Mouse (Mus musculus): ENCODE data around the gene Psg20. TPM values are rescaled to one million over a fixed set of nuclear protein-coding genes. Genes with fewer than 3 reads are reported as not detected.
A peak's percentile ranks its signal among the peaks of the same experiment; 100 is the strongest.
"Not testable (repeated sequence)": the region's sequence is repeated elsewhere in the genome, so short reads cannot be mapped to it uniquely, and the experiment has no call there.

Psg20 gene
- polyA plus RNA-seq, 1 experiment from 2014 or later, result not detected

- WGBS, result 76% methylated on average over 1 of the region's 1 CpGs
- Histone ChIP-seq H3K4me3 (ENCODE audit: low read depth, low read length) (no peak overlapping the region), H3K9me3 (replicated peaks; ENCODE audit: control insufficient read depth, low read length) (no peaks in the 10 kb centered on the region), H3K27ac (replicated peaks; ENCODE audit: low read depth, low read length) (no peak overlapping the region), H3K4me1 (ENCODE audit: control insufficient read depth, insufficient read depth, low read length) (no peaks in the 10 kb centered on the region), H3K27me3 (ENCODE audit: control insufficient read depth, insufficient read depth, low read length) (no peaks in the 10 kb centered on the region), H3K4me2 (ENCODE audit: low read depth, low read length) (no peak overlapping the region), H3K9ac (replicated peaks; ENCODE audit: low read length) (no peak overlapping the region), H3K36me3 (replicated peaks; ENCODE audit: control insufficient read depth, insufficient read depth, low read depth, low read length) (no peaks in the 10 kb centered on the region)
- DNase-seq (ENCODE audit: low spot score), result no peak
- ATAC-seq (replicated peaks; ENCODE audit: insufficient number of reproducible peaks, low FRiP score, low TSS enrichment, low read depth), result no peak
Measured at GRCm38 (mm10) chr7:18710846-18711245, 24.9 kb upstream of the Psg20 start.

- H3K4me1 ChIP-seq (ENCODE audit: control insufficient read depth, insufficient read depth, low read length); H3K9ac ChIP-seq (replicated peaks; ENCODE audit: low read length); H3K27ac ChIP-seq (replicated peaks; ENCODE audit: low read depth, low read length); H3K9me3 ChIP-seq (replicated peaks; ENCODE audit: control insufficient read depth, low read length); H3K36me3 ChIP-seq (replicated peaks; ENCODE audit: control insufficient read depth, insufficient read depth, low read depth, low read length); H3K4me2 ChIP-seq (ENCODE audit: low read depth, low read length); H3K4me3 ChIP-seq (ENCODE audit: low read depth, low read length); H3K27me3 ChIP-seq (ENCODE audit: control insufficient read depth, insufficient read depth, low read length); ATAC-seq (replicated peaks; ENCODE audit: insufficient number of reproducible peaks, low FRiP score, low TSS enrichment, low read depth): not testable (repeated sequence)
- peak; percentile 18 for DNase-seq (ENCODE audit: low spot score)
- 86% methylated on average over 4 of the region's 4 CpGs for WGBS
Measured at GRCm38 (mm10) chr7:18710331-18710730, 24.3 kb upstream of the Psg20 start.

- Histone ChIP-seq H3K9me3 (replicated peaks; ENCODE audit: control insufficient read depth, low read length) (no peaks in the 10 kb centered on the region), H3K27ac (replicated peaks; ENCODE audit: low read depth, low read length) (no peak overlapping the region), H3K9ac (replicated peaks; ENCODE audit: low read length) (no peak overlapping the region), H3K27me3 (ENCODE audit: control insufficient read depth, insufficient read depth, low read length) (no peaks in the 10 kb centered on the region), H3K36me3 (replicated peaks; ENCODE audit: control insufficient read depth, insufficient read depth, low read depth, low read length) (no peaks in the 10 kb centered on the region), H3K4me2 (ENCODE audit: low read depth, low read length) (no peak overlapping the region), H3K4me1 (ENCODE audit: control insufficient read depth, insufficient read depth, low read length) (no peaks in the 10 kb centered on the region), H3K4me3 (ENCODE audit: low read depth, low read length) (no peak overlapping the region)
- no peak for DNase-seq (ENCODE audit: low spot score)
- no peak for ATAC-seq (replicated peaks; ENCODE audit: insufficient number of reproducible peaks, low FRiP score, low TSS enrichment, low read depth)
Measured at GRCm38 (mm10) chr7:18685586-18685985, 399 bp downstream of the Psg20 start.

GRCm38 (mm10) chr7:18679772-18680171 lies 6.2 kb downstream of the Psg20 start:
- Histone ChIP-seq H3K4me1 (ENCODE audit: control insufficient read depth, insufficient read depth, low read length) (no peaks in the 10 kb centered on the region), H3K4me3 (ENCODE audit: low read depth, low read length) (no peak overlapping the region), H3K9ac (replicated peaks; ENCODE audit: low read length) (no peak overlapping the region), H3K27ac (replicated peaks; ENCODE audit: low read depth, low read length) (no peak overlapping the region), H3K4me2 (ENCODE audit: low read depth, low read length) (no peak overlapping the region), H3K9me3 (replicated peaks; ENCODE audit: control insufficient read depth, low read length) (no peaks in the 10 kb centered on the region), H3K36me3 (replicated peaks; ENCODE audit: control insufficient read depth, insufficient read depth, low read depth, low read length) (no peaks in the 10 kb centered on the region), H3K27me3 (ENCODE audit: control insufficient read depth, insufficient read depth, low read length) (no peaks in the 10 kb centered on the region)
- WGBS, result 34% methylated on average over 2 of the region's 2 CpGs
- ATAC-seq (replicated peaks; ENCODE audit: insufficient number of reproducible peaks, low FRiP score, low TSS enrichment, low read depth), result no peak
- DNase-seq (ENCODE audit: low spot score), result peak; percentile 69

- H3K4me3 ChIP-seq (ENCODE audit: low read depth, low read length); DNase-seq (ENCODE audit: low spot score); H3K36me3 ChIP-seq (replicated peaks; ENCODE audit: control insufficient read depth, insufficient read depth, low read depth, low read length); H3K4me2 ChIP-seq (ENCODE audit: low read depth, low read length); H3K27me3 ChIP-seq (ENCODE audit: control insufficient read depth, insufficient read depth, low read length); ATAC-seq (replicated peaks; ENCODE audit: insufficient number of reproducible peaks, low FRiP score, low TSS enrichment, low read depth); H3K27ac ChIP-seq (replicated peaks; ENCODE audit: low read depth, low read length); H3K9ac ChIP-seq (replicated peaks; ENCODE audit: low read length); H3K4me1 ChIP-seq (ENCODE audit: control insufficient read depth, insufficient read depth, low read length); H3K9me3 ChIP-seq (replicated peaks; ENCODE audit: control insufficient read depth, low read length): not testable (repeated sequence)
- 50% methylated on average over 1 of the region's 2 CpGs for WGBS
Measured at GRCm38 (mm10) chr7:18656625-18657024, 29.4 kb downstream of the Psg20 start, which contains the start of gene Psg21. Gene Psg21 (minus strand): TSS chr7:18656725.

GRCm38 (mm10) chr7:18626921-18627320 lies 59.1 kb downstream of the Psg20 start:
- not testable (repeated sequence) for H3K4me1 ChIP-seq (ENCODE audit: control insufficient read depth, insufficient read depth, low read length); ATAC-seq (replicated peaks; ENCODE audit: insufficient number of reproducible peaks, low FRiP score, low TSS enrichment, low read depth); H3K27ac ChIP-seq (replicated peaks; ENCODE audit: low read depth, low read length); H3K4me3 ChIP-seq (ENCODE audit: low read depth, low read length); DNase-seq (ENCODE audit: low spot score); H3K9me3 ChIP-seq (replicated peaks; ENCODE audit: control insufficient read depth, low read length); H3K27me3 ChIP-seq (ENCODE audit: control insufficient read depth, insufficient read depth, low read length); H3K36me3 ChIP-seq (replicated peaks; ENCODE audit: control insufficient read depth, insufficient read depth, low read depth, low read length); H3K4me2 ChIP-seq (ENCODE audit: low read depth, low read length); H3K9ac ChIP-seq (replicated peaks; ENCODE audit: low read length)
- WGBS, result 79% methylated on average over 8 of the region's 8 CpGs

Other genes with a start within 250 kb of the Psg20 start
- not detected in 2 replicates for gene Psg26, start 202.0 kb downstream of the Psg20 start, polyA plus RNA-seq (2014; fragmentation: Nextera tagmentation; extraction: Ambion mirVana)
- not detected in 2 replicates for gene Psg25, start 153.9 kb downstream of the Psg20 start, polyA plus RNA-seq (2014; fragmentation: Nextera tagmentation; extraction: Ambion mirVana)
- gene Psg27, start 118.9 kb downstream of the Psg20 start, polyA plus RNA-seq (2014; fragmentation: Nextera tagmentation; extraction: Ambion mirVana), result not detected in 2 replicates
- gene Psg23, start 69.7 kb downstream of the Psg20 start, polyA plus RNA-seq (2014; fragmentation: Nextera tagmentation; extraction: Ambion mirVana), result not detected in 2 replicates
- not detected in 2 replicates for gene Psg21, start 29.5 kb downstream of the Psg20 start, polyA plus RNA-seq (2014; fragmentation: Nextera tagmentation; extraction: Ambion mirVana)
- not detected in 2 replicates for gene Psg22, start 31.9 kb upstream of the Psg20 start, polyA plus RNA-seq (2014; fragmentation: Nextera tagmentation; extraction: Ambion mirVana)
- not detected in 2 replicates for gene Psg19, start 112.3 kb upstream of the Psg20 start, polyA plus RNA-seq (2014; fragmentation: Nextera tagmentation; extraction: Ambion mirVana)
- not detected in 2 replicates for gene Psg17, start 135.4 kb upstream of the Psg20 start, polyA plus RNA-seq (2014; fragmentation: Nextera tagmentation; extraction: Ambion mirVana)
- 0.20 and 0.33 TPM in 2 replicates for gene Mill2, start 153.8 kb upstream of the Psg20 start, polyA plus RNA-seq (2014; fragmentation: Nextera tagmentation; extraction: Ambion mirVana)
- 0.49 and 0.70 TPM in 2 replicates for gene Pglyrp1, start 185.1 kb upstream of the Psg20 start, polyA plus RNA-seq (2014; fragmentation: Nextera tagmentation; extraction: Ambion mirVana)
- gene Ccdc61, start 224.2 kb upstream of the Psg20 start, polyA plus RNA-seq (2014; fragmentation: Nextera tagmentation; extraction: Ambion mirVana), result 22.6 and 26.5 TPM in 2 replicates
- 1.4 and 1.7 TPM in 2 replicates for gene Nova2, start 239.7 kb upstream of the Psg20 start, polyA plus RNA-seq (2014; fragmentation: Nextera tagmentation; extraction: Ambion mirVana)

Measured in embryonic facial prominence, embryonic 11.5 days (tissue).